ENCODE assay signal across 10 mouse cellular contexts in the genomic region with DNA sequence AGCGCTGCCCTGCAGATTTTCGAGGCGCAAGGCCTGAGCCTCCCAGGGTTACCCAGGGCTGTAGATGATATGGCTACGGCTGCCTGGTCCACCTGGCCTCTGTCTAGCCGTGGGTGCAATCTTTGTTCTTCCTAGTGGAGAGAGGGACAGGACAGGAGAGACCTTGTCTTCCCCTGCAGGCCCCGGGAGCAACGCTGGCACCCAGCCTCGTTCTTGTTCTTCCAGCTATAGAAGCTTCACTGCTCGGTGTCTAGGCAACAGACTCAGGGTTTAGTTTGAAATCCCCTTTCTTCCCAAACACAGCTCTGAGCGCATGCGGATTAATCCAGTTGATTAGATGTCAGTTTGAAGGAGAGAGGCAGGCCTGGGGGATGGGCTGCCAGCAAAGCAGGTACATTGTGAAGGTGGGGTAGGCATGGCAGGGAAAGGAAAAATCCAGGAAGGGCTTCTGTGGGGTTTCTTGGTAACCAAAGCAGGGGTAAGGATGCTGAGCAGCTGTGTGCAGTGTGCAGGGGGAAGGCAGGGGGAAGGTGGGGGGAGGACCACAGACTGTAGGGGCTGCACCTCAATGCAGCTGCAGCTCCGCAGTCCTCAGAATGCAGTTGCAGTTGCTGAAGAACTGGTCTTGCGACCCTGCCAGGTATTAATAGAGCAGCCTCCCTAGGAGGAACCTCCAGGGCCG. TPM values are rescaled to one million over a fixed set of nuclear protein-coding genes. Genes with fewer than 3 reads are reported as not detected.
A peak's percentile ranks its signal among the peaks of the same experiment; 100 is the strongest.
DNase-seq lines count a peak whose midpoint lies in the region; ATAC-seq and TF ChIP-seq lines count a peak whose summit lies in the region.
"Had no signal": no experiment of that assay in that cellular context is flagged by ENCODE, and none has a peak within 500 bp of the region (broad histone marks: within the 10 kb centered on the region; RNA-seq: fewer than 3 reads in every experiment).

No protein-coding gene starts in this region.

- H3K27ac ChIP-seq in forebrain, embryonic 11.5 days (ENCODE audit: low read depth, low read length), result peak overlapping the region; percentile 71; the same call in 1 of the 2 replicates
- peak overlapping the region; percentile 87 for H3K27ac ChIP-seq in hindbrain, postnatal 0 days
- H3K27ac ChIP-seq in midbrain, embryonic 16.5 days (ENCODE audit: low read length), result peak overlapping the region; percentile 93
- H3K27ac ChIP-seq in liver, postnatal 0 days (ENCODE audit: low read depth), result no peak overlapping the region
- no peak overlapping the region for H3K27ac ChIP-seq in kidney, embryonic 14.5 days (ENCODE audit: low read depth, low read length)

- H3K4me3 ChIP-seq in forebrain, embryonic 11.5 days (ENCODE audit: low read depth, low read length), result no peak overlapping the region
- no peak overlapping the region for H3K4me3 ChIP-seq in hindbrain, postnatal 0 days (ENCODE audit: low read length)
- no peak overlapping the region for H3K4me3 ChIP-seq in midbrain, embryonic 16.5 days (ENCODE audit: low read depth, low read length)
- H3K4me3 ChIP-seq in liver, postnatal 0 days (ENCODE audit: low read depth, low read length), result no peak overlapping the region
- no peak overlapping the region for H3K4me3 ChIP-seq in kidney, embryonic 14.5 days (ENCODE audit: low read length)
- H3K4me3 ChIP-seq: erythroblast, embryonic 14.5 days; limb, embryonic 13.5 days had no signal

- peak overlapping the region; percentile 12; the same call in 1 of the 2 replicates for H3K4me2 ChIP-seq in forebrain, embryonic 11.5 days (ENCODE audit: low read depth, low read length, severe bottlenecking)
- no peak overlapping the region for H3K4me2 ChIP-seq in hindbrain, postnatal 0 days (ENCODE audit: low read depth, low read length)
- peak overlapping the region; percentile 1; the same call in 1 of the 2 replicates for H3K4me2 ChIP-seq in midbrain, embryonic 16.5 days (ENCODE audit: low read length)
- H3K4me2 ChIP-seq in liver, postnatal 0 days (ENCODE audit: low read depth, low read length), result no peak overlapping the region
- H3K4me2 ChIP-seq in kidney, embryonic 14.5 days (replicated peaks; ENCODE audit: low read depth, low read length), result no peak overlapping the region
- H3K4me2 ChIP-seq: limb, embryonic 13.5 days had no signal

- H3K4me1 ChIP-seq in forebrain, embryonic 11.5 days (replicated peaks; ENCODE audit: control insufficient read depth, insufficient read depth, low read length), result peaks cover 23% of the 10 kb centered on the region
- peaks cover 18% of the 10 kb centered on the region for H3K4me1 ChIP-seq in hindbrain, postnatal 0 days (ENCODE audit: insufficient read depth, low read length)
- peaks cover 34% of the 10 kb centered on the region for H3K4me1 ChIP-seq in midbrain, embryonic 16.5 days (ENCODE audit: control insufficient read depth, insufficient read depth, low read length)
- no peaks in the 10 kb centered on the region for H3K4me1 ChIP-seq in liver, postnatal 0 days (ENCODE audit: insufficient read depth)
- H3K4me1 ChIP-seq in kidney, embryonic 14.5 days (ENCODE audit: control insufficient read depth, insufficient read depth, low read length), result peaks cover 14% of the 10 kb centered on the region

- TF ChIP-seq CTCF in hindbrain, postnatal 0 days (IDR thresholded peaks at IDR 0.05; ENCODE audit: low read depth), result no peak
- no peak for TF ChIP-seq CTCF in liver, postnatal 0 days (IDR thresholded peaks at IDR 0.05; ENCODE audit: low read depth)

- no peak for TF ChIP-seq EP300 in liver, postnatal 0 days (IDR thresholded peaks at IDR 0.05; ENCODE audit: low read depth)

- no peaks in the 10 kb centered on the region for H3K36me3 ChIP-seq in forebrain, embryonic 11.5 days (ENCODE audit: control insufficient read depth, insufficient read depth, low read length)
- H3K36me3 ChIP-seq in hindbrain, postnatal 0 days (ENCODE audit: insufficient read depth, low read length), result no peaks in the 10 kb centered on the region
- H3K36me3 ChIP-seq in midbrain, embryonic 16.5 days (ENCODE audit: control insufficient read depth, insufficient read depth, low read length), result no peaks in the 10 kb centered on the region
- no peaks in the 10 kb centered on the region for H3K36me3 ChIP-seq in liver, postnatal 0 days (replicated peaks; ENCODE audit: insufficient read depth, low read length)
- H3K36me3 ChIP-seq in kidney, embryonic 14.5 days (ENCODE audit: control insufficient read depth, insufficient read depth, low read length), result no peaks in the 10 kb centered on the region
- H3K36me3 ChIP-seq: limb, embryonic 13.5 days had no signal

- peak; percentile 80 for ATAC-seq in forebrain, embryonic 11.5 days (replicated peaks; ENCODE audit: low FRiP score)
- ATAC-seq in hindbrain, postnatal 0 days, result peak; percentile 85
- ATAC-seq in midbrain, embryonic 16.5 days, result peak; percentile 87
- no peak for ATAC-seq in liver, postnatal 0 days
- ATAC-seq in kidney, embryonic 14.5 days (ENCODE audit: low FRiP score, low TSS enrichment), result no peak

- peak overlapping the region; percentile 54 for H3K9ac ChIP-seq in forebrain, embryonic 11.5 days (ENCODE audit: low read length)
- H3K9ac ChIP-seq in hindbrain, postnatal 0 days (replicated peaks; ENCODE audit: low read length), result peak overlapping the region; percentile 25; the same call in 1 of the 2 replicates
- peak overlapping the region; percentile 16; the same call in 1 of the 2 replicates for H3K9ac ChIP-seq in midbrain, embryonic 16.5 days (ENCODE audit: low read depth, low read length)
- H3K9ac ChIP-seq in liver, postnatal 0 days (replicated peaks), result no peak overlapping the region
- no peak overlapping the region for H3K9ac ChIP-seq in kidney, embryonic 14.5 days (ENCODE audit: low read depth, low read length)
- H3K9ac ChIP-seq: limb, embryonic 13.5 days had no signal

- peak; percentile 53 for DNase-seq in embryo, embryonic 10.5 days (ENCODE audit: low spot score)
- DNase-seq in forebrain, embryonic 11.5 days (ENCODE audit: low spot score), result peak; percentile 75
- peak; percentile 84 for DNase-seq in hindbrain, postnatal 0 days (ENCODE audit: low spot score)
- DNase-seq in cerebellum, adult 18-20 months, result no peak
- DNase-seq in liver, postnatal 0 days, result no peak
- no peak for DNase-seq in kidney, adult 8-10 months

- H3K27me3 ChIP-seq in forebrain, embryonic 11.5 days (ENCODE audit: control insufficient read depth, insufficient read depth, low read length), result no peaks in the 10 kb centered on the region
- no peaks in the 10 kb centered on the region for H3K27me3 ChIP-seq in hindbrain, postnatal 0 days (ENCODE audit: insufficient read depth, low read length)
- no peaks in the 10 kb centered on the region for H3K27me3 ChIP-seq in midbrain, embryonic 16.5 days (ENCODE audit: control insufficient read depth, insufficient read depth, low read depth, low read length)
- H3K27me3 ChIP-seq in liver, postnatal 0 days (ENCODE audit: insufficient read depth, low read length), result no peaks in the 10 kb centered on the region
- no peaks in the 10 kb centered on the region for H3K27me3 ChIP-seq in kidney, embryonic 14.5 days (ENCODE audit: control insufficient read depth, insufficient read depth, low read length)
- H3K27me3 ChIP-seq: limb, embryonic 13.5 days had no signal

- no peaks in the 10 kb centered on the region for H3K9me3 ChIP-seq in forebrain, embryonic 11.5 days (ENCODE audit: control insufficient read depth, low read length)
- H3K9me3 ChIP-seq in hindbrain, postnatal 0 days (ENCODE audit: low read length), result no peaks in the 10 kb centered on the region
- no peaks in the 10 kb centered on the region for H3K9me3 ChIP-seq in midbrain, embryonic 16.5 days (replicated peaks; ENCODE audit: control insufficient read depth, low read length, poor library complexity, severe bottlenecking)
- H3K9me3 ChIP-seq in liver, postnatal 0 days (ENCODE audit: low read length), result no peaks in the 10 kb centered on the region
- H3K9me3 ChIP-seq in kidney, embryonic 14.5 days (ENCODE audit: control insufficient read depth, low read length), result no peaks in the 10 kb centered on the region
- H3K9me3 ChIP-seq: limb, embryonic 13.5 days had no signal

- WGBS in forebrain, embryonic 11.5 days, result 16% methylated on average over 14 of the region's 14 CpGs
- 24% methylated on average over 14 of the region's 14 CpGs for WGBS in hindbrain, postnatal 0 days
- 9% methylated on average over 14 of the region's 14 CpGs for WGBS in midbrain, embryonic 16.5 days
- 49% methylated on average over 14 of the region's 14 CpGs for WGBS in liver, postnatal 0 days (ENCODE audit: insufficient replicate concordance)
- WGBS in kidney, embryonic 14.5 days, result 61% methylated on average over 14 of the region's 14 CpGs

RNA-seq across cellular contexts. Expression of a gene that starts 1.2 kb away (rescaled TPM):
- 0.11 and 0.52 TPM in 2 replicates for polyA plus RNA-seq in forebrain, embryonic 11.5 days (2014; fragmentation: Nextera tagmentation; extraction: Ambion mirVana)
- 1.3 and 2.0 TPM in 2 replicates for total RNA-seq in hindbrain, postnatal 0 days (2014; rRNA removed)
- polyA plus RNA-seq in hindbrain, postnatal 0 days (2015; fragmentation: Nextera tagmentation; extraction: Ambion mirVana), result 6.5 and 8.6 TPM in 2 replicates
- 7.7 and 8.9 TPM in 2 replicates for polyA plus RNA-seq in midbrain, embryonic 16.5 days (2015; fragmentation: Nextera tagmentation; extraction: Ambion mirVana)
- 0.18 and 2.0 TPM in 2 replicates for polyA plus RNA-seq in liver, postnatal 0 days (2015; fragmentation: Nextera tagmentation; extraction: Ambion mirVana)
- polyA plus RNA-seq in kidney, embryonic 14.5 days (2014; fragmentation: Nextera tagmentation; extraction: Ambion mirVana), result 0.11 and 2.0 TPM in 2 replicates
- polyA plus RNA-seq: erythroblast, embryonic 14.5 days had no signal

RNA-seq across cellular contexts. Expression of a gene that starts 18.9 kb away (rescaled TPM):
- not detected in 2 replicates for polyA plus RNA-seq in forebrain, embryonic 11.5 days (2014; fragmentation: Nextera tagmentation; extraction: Ambion mirVana)
- not detected in 2 replicates for total RNA-seq in hindbrain, postnatal 0 days (2014; rRNA removed)
- polyA plus RNA-seq in hindbrain, postnatal 0 days (2015; fragmentation: Nextera tagmentation; extraction: Ambion mirVana), result not detected in 2 replicates
- polyA plus RNA-seq in midbrain, embryonic 16.5 days (2015; fragmentation: Nextera tagmentation; extraction: Ambion mirVana), result not detected in 2 replicates
- not detected in 2 replicates for polyA plus RNA-seq in liver, postnatal 0 days (2015; fragmentation: Nextera tagmentation; extraction: Ambion mirVana)
- not detected in 2 replicates for polyA plus RNA-seq in kidney, embryonic 14.5 days (2014; fragmentation: Nextera tagmentation; extraction: Ambion mirVana)
- polyA plus RNA-seq: erythroblast, embryonic 14.5 days; limb, embryonic 13.5 days had no signal

RNA-seq across cellular contexts. Expression of a gene that starts 19.7 kb away (rescaled TPM):
- polyA plus RNA-seq in forebrain, embryonic 11.5 days (2014; fragmentation: Nextera tagmentation; extraction: Ambion mirVana), result 94.1 and 95.8 TPM in 2 replicates
- total RNA-seq in hindbrain, postnatal 0 days (2014; rRNA removed), result 16.6 and 25.4 TPM in 2 replicates
- 53.2 and 55.2 TPM in 2 replicates for polyA plus RNA-seq in hindbrain, postnatal 0 days (2015; fragmentation: Nextera tagmentation; extraction: Ambion mirVana)
- 44.8 and 48.7 TPM in 2 replicates for polyA plus RNA-seq in midbrain, embryonic 16.5 days (2015; fragmentation: Nextera tagmentation; extraction: Ambion mirVana)
- polyA plus RNA-seq in liver, postnatal 0 days (2015; fragmentation: Nextera tagmentation; extraction: Ambion mirVana), result 30.6 and 32.0 TPM in 2 replicates
- polyA plus RNA-seq in kidney, embryonic 14.5 days (2014; fragmentation: Nextera tagmentation; extraction: Ambion mirVana), result 80.8 and 109 TPM in 2 replicates

RNA-seq across cellular contexts. Expression of a gene that starts 28.9 kb away (rescaled TPM):
- 0.32 TPM in 1 of 2 replicates, not detected in the other for polyA plus RNA-seq in forebrain, embryonic 11.5 days (2014; fragmentation: Nextera tagmentation; extraction: Ambion mirVana)
- total RNA-seq in hindbrain, postnatal 0 days (2014; rRNA removed), result 0.21 and 0.32 TPM in 2 replicates
- polyA plus RNA-seq in hindbrain, postnatal 0 days (2015; fragmentation: Nextera tagmentation; extraction: Ambion mirVana), result 1.1 and 1.4 TPM in 2 replicates
- polyA plus RNA-seq in midbrain, embryonic 16.5 days (2015; fragmentation: Nextera tagmentation; extraction: Ambion mirVana), result 1.3 and 2.9 TPM in 2 replicates
- 0.36 TPM in 2 replicates for polyA plus RNA-seq in liver, postnatal 0 days (2015; fragmentation: Nextera tagmentation; extraction: Ambion mirVana)
- 0.30 and 0.54 TPM in 2 replicates for polyA plus RNA-seq in kidney, embryonic 14.5 days (2014; fragmentation: Nextera tagmentation; extraction: Ambion mirVana)
- polyA plus RNA-seq: erythroblast, embryonic 14.5 days had no signal

RNA-seq across cellular contexts. Expression of a gene that starts 59.5 kb away (rescaled TPM):
- polyA plus RNA-seq in forebrain, embryonic 11.5 days (2014; fragmentation: Nextera tagmentation; extraction: Ambion mirVana), result 0.69 TPM in 1 of 2 replicates, not detected in the other
- total RNA-seq in hindbrain, postnatal 0 days (2014; rRNA removed), result 62.6 and 74.1 TPM in 2 replicates
- polyA plus RNA-seq in hindbrain, postnatal 0 days (2015; fragmentation: Nextera tagmentation; extraction: Ambion mirVana), result 44.8 and 52.1 TPM in 2 replicates
- 9.5 and 14.8 TPM in 2 replicates for polyA plus RNA-seq in midbrain, embryonic 16.5 days (2015; fragmentation: Nextera tagmentation; extraction: Ambion mirVana)
- 0.17 TPM in 1 of 2 replicates, not detected in the other for polyA plus RNA-seq in liver, postnatal 0 days (2015; fragmentation: Nextera tagmentation; extraction: Ambion mirVana)
- 0.89 and 3.3 TPM in 2 replicates for polyA plus RNA-seq in kidney, embryonic 14.5 days (2014; fragmentation: Nextera tagmentation; extraction: Ambion mirVana)
- polyA plus RNA-seq: erythroblast, embryonic 14.5 days had no signal

Comparison
In these comparisons a context has a peak if more than half of its experiments do, and no peak if none do; other contexts are left out.
1. DNase-seq: peak in embryo, embryonic 10.5 days (single experiment), forebrain, embryonic 11.5 days (single experiment) and hindbrain, postnatal 0 days (single experiment); none in cerebellum, adult 18-20 months (0 of 2), liver, postnatal 0 days (single experiment) and kidney, adult 8-10 months (0 of 2).
2. ATAC-seq: peak in forebrain, embryonic 11.5 days (single experiment), hindbrain, postnatal 0 days (single experiment) and midbrain, embryonic 16.5 days (single experiment); none in liver, postnatal 0 days (single experiment) and kidney, embryonic 14.5 days (single experiment).
3. H3K27ac ChIP-seq: peak in forebrain, embryonic 11.5 days (single experiment), hindbrain, postnatal 0 days (single experiment) and midbrain, embryonic 16.5 days (single experiment); none in liver, postnatal 0 days (single experiment) and kidney, embryonic 14.5 days (single experiment).
4. H3K4me2 ChIP-seq: peak in forebrain, embryonic 11.5 days (single experiment) and midbrain, embryonic 16.5 days (single experiment); none in hindbrain, postnatal 0 days (single experiment), liver, postnatal 0 days (single experiment) and kidney, embryonic 14.5 days (single experiment).
5. H3K9ac ChIP-seq: peak in forebrain, embryonic 11.5 days (single experiment), hindbrain, postnatal 0 days (single experiment) and midbrain, embryonic 16.5 days (single experiment); none in liver, postnatal 0 days (single experiment) and kidney, embryonic 14.5 days (single experiment).